Mouse (Mus musculus) cortical plate, adult 2 months (tissue): ENCODE measurements around the gene Retn. TPM values are rescaled to one million over a fixed set of nuclear protein-coding genes. Genes with fewer than 3 reads are reported as not detected.

Experiments used
- H3K27ac ChIP-seq: fragments of 200-500 bp; 2 replicates; pipeline ENCODE4 v1.5.1; 2012; ENCODE audit warnings: low read length, control low read depth, inconsistent platforms; ENCODE audit not compliant: insufficient read depth
- H3K4me1 ChIP-seq: fragments of 200-500 bp; 2 replicates; pipeline ENCODE4 v1.6.1; 2011; ENCODE audit warnings: low read length; ENCODE audit not compliant: control insufficient read depth, insufficient read depth
- H3K4me3 ChIP-seq: fragments of 200-500 bp; 2 replicates; pipeline ENCODE4 v1.5.1; 2011; ENCODE audit warnings: mild to moderate bottlenecking, low read length, control low read depth; ENCODE audit not compliant: insufficient read depth
- CTCF ChIP-seq: fragments of 200-500 bp; IDR thresholded peaks from 2 replicates; pipeline ENCODE4 v1.5.1; 2011; ENCODE audit warnings: mild to moderate bottlenecking, control low read depth, low read length; ENCODE audit not compliant: insufficient read depth; ENCODE audit errors: extremely low read depth
- POLR2A ChIP-seq: fragments of 200-500 bp; IDR thresholded peaks from 2 replicates; pipeline ENCODE4 v1.6.1; 2011; ENCODE audit warnings: mild to moderate bottlenecking, low read length, control low read depth; ENCODE audit not compliant: insufficient read depth; ENCODE audit errors: extremely low read depth
- polyA plus RNA-seq: library from polyadenylated mRNA; depleted of rRNA; stranded (reverse); fragments of >200 nt; gene quantifications from 2 replicates; pipeline ENCODE4 v1.2.3, GENCODE M21; 2012; rRNA removed

The Retn gene
- polyA plus RNA-seq, 1 experiment = 2.2 TPM

DNA sequence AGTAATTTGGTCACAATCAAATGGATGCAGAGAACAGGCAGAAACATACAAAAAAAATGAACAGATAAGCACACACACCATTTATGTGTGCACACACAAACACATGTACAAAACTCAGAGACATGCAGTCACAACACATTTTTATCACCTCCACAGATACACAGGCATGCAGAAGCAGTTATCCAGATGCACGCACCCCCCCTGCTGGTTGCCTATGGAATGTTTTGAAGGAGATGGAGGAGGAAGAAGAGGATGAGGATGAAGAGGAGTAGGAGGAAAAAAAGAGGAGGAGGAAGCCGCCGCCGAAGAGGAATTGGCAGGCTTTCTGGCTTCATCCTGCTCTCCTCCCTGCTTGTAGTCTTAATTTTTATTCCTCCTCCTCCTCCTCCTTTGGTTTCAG lies 50.1 kb downstream of the Retn start:
- no peak overlapping the region for H3K4me3 ChIP-seq
- no peaks in the 10 kb centered on the region for H3K4me1 ChIP-seq
- TF ChIP-seq POLR2A = no peak
- peak; percentile 36; the same call in 1 of the 2 replicates for TF ChIP-seq CTCF
- no peak overlapping the region for H3K27ac ChIP-seq

DNA sequence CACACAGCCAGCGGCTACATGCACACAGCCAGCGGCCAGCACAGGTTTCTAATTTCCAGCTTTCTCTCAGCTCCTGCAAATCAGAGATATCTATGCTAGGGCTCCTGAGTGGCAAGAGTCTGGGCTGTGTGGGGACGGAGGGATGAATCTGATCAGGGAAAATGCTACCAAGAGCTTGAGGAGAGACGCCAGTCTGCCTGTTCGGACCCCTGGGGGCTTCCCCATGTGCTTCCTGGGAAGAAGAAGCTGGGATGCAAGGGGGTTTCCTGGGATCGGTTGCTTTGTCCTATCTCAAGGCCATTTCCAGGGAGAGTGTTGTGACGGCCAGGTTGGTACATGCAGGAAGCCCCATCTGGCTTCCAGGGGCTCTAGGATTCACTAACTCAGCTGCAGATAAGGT lies 52.0 kb downstream of the Retn start:
- no peak overlapping the region for H3K27ac ChIP-seq
- H3K4me1 ChIP-seq = no peaks in the 10 kb centered on the region
- H3K4me3 ChIP-seq = no peak overlapping the region
- TF ChIP-seq POLR2A (no peak), CTCF (no peak)

Other genes with a start within 250 kb of the Retn start
- gene Pex11g, start 188.1 kb upstream of the Retn start, polyA plus RNA-seq = 0.89 and 1.5 TPM in 2 replicates
- gene Tex45, start 184.9 kb upstream of the Retn start, polyA plus RNA-seq = 0.21 and 0.30 TPM in 2 replicates
- 52.5 and 55.0 TPM in 2 replicates for gene Zfp358, start 162.6 kb upstream of the Retn start, polyA plus RNA-seq
- 235 and 262 TPM in 2 replicates for gene Mcoln1, start 155.3 kb upstream of the Retn start, polyA plus RNA-seq
- gene Pnpla6, start 140.4 kb upstream of the Retn start, polyA plus RNA-seq = 67.6 and 73.7 TPM in 2 replicates
- gene C330021F23Rik, start 87.8 kb upstream of the Retn start, polyA plus RNA-seq = 0.13 and 0.23 TPM in 2 replicates
- 30.2 and 32.4 TPM in 2 replicates for gene Camsap3, start 68.5 kb upstream of the Retn start, polyA plus RNA-seq
- gene Xab2, start 34.5 kb upstream of the Retn start, polyA plus RNA-seq = 52.9 and 53.1 TPM in 2 replicates
- 67.1 and 72.7 TPM in 2 replicates for gene Pet100, start 34.2 kb upstream of the Retn start, polyA plus RNA-seq
- gene Pcp2, start 30.2 kb upstream of the Retn start, polyA plus RNA-seq = 5.9 TPM in 1 of 2 replicates, not detected in the other
- gene Stxbp2, start 24.8 kb upstream of the Retn start, polyA plus RNA-seq = 274 and 285 TPM in 2 replicates
- gene Mcemp1, start 10.0 kb downstream of the Retn start, polyA plus RNA-seq = 0.19 and 0.26 TPM in 2 replicates
- 19.6 and 23.0 TPM in 2 replicates for gene Fcor, start 16.6 kb downstream of the Retn start, polyA plus RNA-seq
- gene Trappc5, start 20.5 kb downstream of the Retn start, polyA plus RNA-seq = 32.7 and 33.4 TPM in 2 replicates
- gene Fcer2a, start 38.4 kb downstream of the Retn start, polyA plus RNA-seq = 0.08 and 0.23 TPM in 2 replicates
- gene Clec4g, start 64.9 kb downstream of the Retn start, polyA plus RNA-seq = 0.13 and 0.15 TPM in 2 replicates
- gene Cd209a, start 93.2 kb downstream of the Retn start, polyA plus RNA-seq = 0.17 and 0.32 TPM in 2 replicates
- gene Cd209e, start 198.5 kb downstream of the Retn start, polyA plus RNA-seq = not detected in 2 replicates
- gene Cd209d, start 222.8 kb downstream of the Retn start, polyA plus RNA-seq = not detected in 2 replicates